Mouse (Mus musculus) MEL (cell line): ENCODE results near the gene Btbd8.

Experiments used
- CHD2 ChIP-seq: IDR thresholded peaks from 2 replicates; pipeline ENCODE4 v1.6.1; 2011; ENCODE audit warnings: low read length, improper control_type of control experiment
- CTCF ChIP-seq, 3 experiments: IDR thresholded peaks in 2 of 3; conservative IDR thresholded peaks in 1 of 3; 2 replicates each; pipeline ENCODE4 v1.5.1; 2011 to 2012; ENCODE audit warnings: low read length in 3 of 3, low read depth in 2 of 3, mild to moderate bottlenecking in 2 of 3, improper control_type of control experiment in 1 of 3, inconsistent platforms in 1 of 3, mixed read lengths in 1 of 3, moderate library complexity in 1 of 3; ENCODE audit not compliant: control insufficient read depth in 1 of 3, insufficient read depth in 1 of 3, poor library complexity in 1 of 3, severe bottlenecking in 1 of 3
- ELF1 ChIP-seq: IDR thresholded peaks from 2 replicates; pipeline ENCODE4 v1.6.1; 2014; ENCODE audit warnings: low read depth, mild to moderate bottlenecking, inconsistent platforms, low read length, improper control_type of control experiment, moderate library complexity
- EP300 ChIP-seq, 2 experiments: IDR thresholded peaks; 2 replicates each; pipeline ENCODE4 v1.6.1; 2011; ENCODE audit warnings: improper control_type of control experiment in 2 of 2, low read length in 2 of 2, low read depth in 1 of 2, mild to moderate bottlenecking in 1 of 2
- GATA1 ChIP-seq: IDR thresholded peaks from 2 replicates; pipeline ENCODE4 v1.6.1; 2011; ENCODE audit warnings: low read depth, low read length, improper control_type of control experiment
- HCFC1 ChIP-seq: IDR thresholded peaks from 2 replicates; pipeline ENCODE4 v1.6.1; 2012; ENCODE audit warnings: low read depth, mild to moderate bottlenecking, inconsistent platforms, low read length, improper control_type of control experiment, moderate library complexity
- NELFE ChIP-seq: IDR thresholded peaks from 2 replicates; pipeline ENCODE4 v1.6.1; 2011; ENCODE audit warnings: low read depth, low read length, improper control_type of control experiment
- POLR2A ChIP-seq, 2 experiments: IDR thresholded peaks; 2 replicates each; pipeline ENCODE4 v1.6.1; 2011 to 2012; ENCODE audit warnings: low read length in 2 of 2, mild to moderate bottlenecking in 2 of 2, control low read depth in 1 of 2, improper control_type of control experiment in 1 of 2, low read depth in 1 of 2, moderate library complexity in 1 of 2; ENCODE audit not compliant: control insufficient read depth in 1 of 2, insufficient read depth in 1 of 2, poor library complexity in 1 of 2
- POLR2AphosphoS2 ChIP-seq: IDR thresholded peaks from 2 replicates; pipeline ENCODE4 v1.6.1; 2011; ENCODE audit warnings: low read length, improper control_type of control experiment
- POLR2AphosphoS5 ChIP-seq: IDR thresholded peaks from 2 replicates; pipeline ENCODE4 v1.6.1; 2012; ENCODE audit warnings: low read depth, borderline replicate concordance, mild to moderate bottlenecking, inconsistent platforms, low read length, moderate library complexity, mixed read lengths
- TAL1 ChIP-seq: IDR thresholded peaks from 2 replicates; pipeline ENCODE4 v1.6.1; 2012; ENCODE audit warnings: mild to moderate bottlenecking, inconsistent platforms, low read length, moderate library complexity, mixed read lengths
- UBTF ChIP-seq: IDR thresholded peaks from 2 replicates; pipeline ENCODE4 v1.6.1; 2012; ENCODE audit warnings: low read depth, mild to moderate bottlenecking, inconsistent platforms, low read length, improper control_type of control experiment, moderate library complexity, borderline replicate concordance; ENCODE audit not compliant: insufficient read depth

DNA sequence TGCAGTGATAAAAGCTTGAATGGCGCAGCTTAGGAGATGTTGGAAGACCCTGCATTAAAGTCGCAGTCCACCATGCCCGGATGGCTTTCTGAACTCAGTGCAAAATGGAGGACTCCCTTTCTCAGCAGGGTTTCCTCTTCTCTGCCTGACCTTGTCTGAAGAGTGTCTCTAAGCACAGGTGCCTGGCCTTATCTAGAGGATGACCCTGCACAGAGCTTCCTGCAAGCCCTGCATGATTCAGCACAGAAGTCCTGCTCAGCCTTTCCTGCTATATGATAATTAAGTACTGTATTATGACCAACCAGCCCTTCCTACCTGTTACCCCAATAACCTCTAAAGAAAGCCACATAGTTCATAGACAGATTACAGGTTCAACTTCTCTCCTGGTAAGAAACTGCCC, 77.7 kb downstream of the Btbd8 start:
- TF ChIP-seq HCFC1 (no peak), ELF1 (no peak), UBTF (no peak), EP300 (IDR thresholded peaks at IDR 0.05; ENCODE audit: low read depth in 1 of 2, low read length in 2 of 2) (no peak), CTCF (IDR thresholded peaks at IDR 0.05 in 2 of 3, conservative IDR thresholded peaks at IDR 0.05 in 1 of 3; ENCODE audit: control insufficient read depth in 1 of 3, insufficient read depth in 1 of 3, low read depth in 2 of 3, low read length in 3 of 3, poor library complexity in 1 of 3, severe bottlenecking in 1 of 3) (no peak), CHD2 (no peak), POLR2AphosphoS5 (no peak), GATA1 (no peak), TAL1 (no peak), POLR2AphosphoS2 (no peak), POLR2A (IDR thresholded peaks at IDR 0.05; ENCODE audit: control insufficient read depth in 1 of 2, insufficient read depth in 1 of 2, low read depth in 1 of 2, low read length in 2 of 2, poor library complexity in 1 of 2) (no peak), NELFE (no peak)
